Mouse (Mus musculus) thymus, adult 18-20 months (tissue): Measurements from ENCODE around the gene Aprt.

ENCODE experiments used
- DNase-seq, 2 experiments: peaks; one replicate each; pipeline ENCODE4 v3.0.0; 2022; ENCODE audit warnings: mixed read lengths in 2 of 2

The Aprt gene

GRCm38 (mm10) chr8:122558671-122559349 is 17.9 kb downstream of the Aprt start:
- no peak for DNase-seq

- DNase-seq: no peak
These were observed 19.3 kb downstream of the Aprt start for GRCm38 (mm10) chr8:122557248-122558038.

- DNase-seq: peak; percentile 84 to 91
These were observed 20.4 kb downstream of the Aprt start for GRCm38 (mm10) chr8:122556030-122557009.

- DNase-seq: no peak
These were observed 21.9 kb downstream of the Aprt start for GRCm38 (mm10) chr8:122554786-122555185.

- DNase-seq: peak; percentile 85 to 88
These were observed 25.3 kb downstream of the Aprt start, which contains the start of gene Piezo1 for GRCm38 (mm10) chr8:122551265-122552051. Gene Piezo1, minus strand, starts transcription at chr8:122551329.

- no peak for DNase-seq
These were observed 25.8 kb downstream of the Aprt start for GRCm38 (mm10) chr8:122550995-122551264.

- no peak for DNase-seq
These were observed 26.3 kb downstream of the Aprt start for GRCm38 (mm10) chr8:122550234-122550994.

- DNase-seq: no peak
These were observed 27.7 kb downstream of the Aprt start for GRCm38 (mm10) chr8:122548891-122549439.

- no peak for DNase-seq
These were observed 28.4 kb downstream of the Aprt start for GRCm38 (mm10) chr8:122548331-122548730.

GRCm38 (mm10) chr8:122547815-122548214 is 28.9 kb downstream of the Aprt start:
- peak in 1 of 2 experiments; percentile 56 for DNase-seq

GRCm38 (mm10) chr8:122546811-122547453 is 29.8 kb downstream of the Aprt start:
- DNase-seq: no peak

- no peak for DNase-seq
These were observed 30.5 kb downstream of the Aprt start for GRCm38 (mm10) chr8:122546066-122546755.

- no peak for DNase-seq
These were observed 32.6 kb downstream of the Aprt start for GRCm38 (mm10) chr8:122544138-122544537.

GRCm38 (mm10) chr8:122538310-122539076 is 38.2 kb downstream of the Aprt start:
- DNase-seq: no peak

- DNase-seq: no peak
These were observed 38.9 kb downstream of the Aprt start for GRCm38 (mm10) chr8:122537812-122538211.

GRCm38 (mm10) chr8:122537033-122537432 is 39.7 kb downstream of the Aprt start:
- DNase-seq: no peak

GRCm38 (mm10) chr8:122531312-122531711 is 45.4 kb downstream of the Aprt start:
- no peak for DNase-seq

- no peak for DNase-seq
These were observed 47.5 kb downstream of the Aprt start for GRCm38 (mm10) chr8:122529159-122529558.

- DNase-seq: no peak
These were observed 48.8 kb downstream of the Aprt start for GRCm38 (mm10) chr8:122527937-122528336.
